Mouse (Mus musculus) cerebellum, postnatal 36 days (tissue): ENCODE data around the gene Best3.
"Not testable (repeated sequence)": the region's sequence is repeated elsewhere in the genome, so short reads cannot be mapped to it uniquely, and the experiment has no call there.

Experiments used
- DNase-seq, 2 experiments: peaks; one replicate each; pipeline ENCODE4 v3.0.0; 2021 to 2022; ENCODE audit warnings: mixed read lengths in 2 of 2

Gene Best3

GRCm38 (mm10) chr10:117040355-117040754 is 54.2 kb downstream of the Best3 start:
- no peak for DNase-seq

DNA sequence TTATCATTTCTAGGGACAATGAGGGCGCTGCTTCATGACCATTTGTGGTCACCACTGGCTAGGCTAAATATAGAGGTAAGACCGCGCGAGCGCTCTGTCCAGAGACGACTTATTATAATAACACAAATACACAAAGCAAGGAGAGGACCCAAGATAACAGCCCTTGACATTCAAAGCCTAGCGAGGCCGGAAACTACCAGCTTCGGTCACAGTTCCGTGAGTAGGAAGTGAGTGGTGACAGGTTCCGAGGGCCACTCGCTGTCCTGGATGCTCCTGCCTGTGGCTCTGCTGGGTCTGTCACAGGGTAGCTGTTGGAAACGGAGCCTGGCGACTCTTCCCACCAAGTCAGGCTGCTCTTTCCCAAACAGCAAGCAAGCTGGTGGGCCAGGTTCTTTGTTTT is 56.2 kb downstream of the Best3 start:
- no peak for DNase-seq

DNA sequence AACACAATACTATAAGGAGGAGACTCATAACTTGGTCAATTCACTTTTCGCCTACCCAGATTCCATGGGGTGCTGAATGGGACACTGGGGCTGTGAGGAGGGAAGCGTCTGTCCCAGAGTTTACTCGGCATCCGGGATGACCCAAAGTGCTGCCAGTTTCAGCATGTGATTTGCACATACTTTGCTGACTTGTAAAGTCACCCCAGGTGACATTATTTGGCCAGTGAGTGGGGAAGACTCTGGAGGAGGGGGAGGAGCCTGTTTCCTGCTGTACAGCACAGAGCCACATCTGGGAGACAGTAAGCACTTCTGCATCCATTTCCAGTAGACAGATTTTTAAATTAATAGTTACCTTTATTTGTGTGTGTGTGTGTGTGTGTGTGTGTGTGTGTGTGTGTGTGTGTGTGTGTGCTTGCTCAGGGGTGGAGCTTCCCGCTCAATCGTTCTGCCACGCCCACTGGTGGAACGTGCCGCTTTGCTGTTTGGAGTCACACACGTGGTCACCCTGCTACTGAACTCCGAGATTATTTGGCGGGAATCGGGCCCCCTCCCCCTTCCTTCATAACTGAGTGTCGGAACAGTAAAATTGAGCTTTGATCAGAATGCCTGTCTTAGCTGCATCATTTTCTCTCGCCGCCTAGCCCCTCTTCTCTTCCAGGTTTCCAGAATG is 57.5 kb downstream of the Best3 start:
- not testable (repeated sequence) for DNase-seq

DNA sequence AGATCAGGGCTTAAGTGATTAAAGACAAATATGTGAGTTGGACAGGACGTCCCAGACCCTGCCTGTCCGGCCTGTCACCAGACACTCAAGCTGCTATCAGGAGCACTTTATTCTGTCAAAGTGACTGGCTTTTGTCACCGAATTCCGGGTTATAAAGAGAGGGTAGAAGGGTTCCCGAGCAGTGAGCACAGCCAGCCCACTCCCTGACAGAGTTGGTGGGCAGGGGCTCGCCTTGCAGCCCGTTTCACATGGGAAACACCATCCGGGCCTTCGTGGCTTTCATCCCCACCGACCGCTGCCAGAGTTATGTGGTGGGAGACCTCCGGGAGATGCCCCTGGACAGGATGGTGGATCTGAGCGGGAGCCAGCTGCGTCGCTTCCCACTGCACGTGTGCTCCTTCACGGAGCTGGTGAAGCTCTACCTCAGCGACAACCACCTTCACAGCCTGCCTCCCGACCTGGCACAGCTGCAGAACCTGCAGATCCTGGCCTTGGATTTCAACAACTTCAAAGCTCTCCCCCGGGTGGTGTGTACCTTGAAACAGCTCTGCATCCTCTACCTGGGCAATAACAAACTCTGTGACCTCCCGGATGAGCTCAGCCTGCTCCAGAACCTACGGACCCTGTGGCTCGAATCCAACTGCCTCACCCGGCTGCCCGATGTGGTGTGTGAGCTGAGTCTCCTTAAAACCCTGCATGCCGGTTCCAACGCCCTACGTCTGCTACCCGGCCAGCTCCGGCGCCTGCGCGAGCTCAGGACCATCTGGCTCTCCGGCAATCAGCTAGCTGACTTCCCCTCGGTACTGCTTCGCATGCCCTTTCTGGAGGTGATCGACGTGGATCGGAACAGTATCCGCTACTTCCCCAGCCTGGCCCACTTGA is 59.3 kb downstream of the Best3 start, which contains the start of gene Lrrc10:
TSS of gene Lrrc10 (plus strand) at position 167 of the 882 bp plus-strand sequence.
- DNase-seq, result peak; percentile 37 to 66

- DNase-seq, result no peak
Measured at GRCm38 (mm10) chr10:117049253-117049652, 63.1 kb downstream of the Best3 start.

DNA sequence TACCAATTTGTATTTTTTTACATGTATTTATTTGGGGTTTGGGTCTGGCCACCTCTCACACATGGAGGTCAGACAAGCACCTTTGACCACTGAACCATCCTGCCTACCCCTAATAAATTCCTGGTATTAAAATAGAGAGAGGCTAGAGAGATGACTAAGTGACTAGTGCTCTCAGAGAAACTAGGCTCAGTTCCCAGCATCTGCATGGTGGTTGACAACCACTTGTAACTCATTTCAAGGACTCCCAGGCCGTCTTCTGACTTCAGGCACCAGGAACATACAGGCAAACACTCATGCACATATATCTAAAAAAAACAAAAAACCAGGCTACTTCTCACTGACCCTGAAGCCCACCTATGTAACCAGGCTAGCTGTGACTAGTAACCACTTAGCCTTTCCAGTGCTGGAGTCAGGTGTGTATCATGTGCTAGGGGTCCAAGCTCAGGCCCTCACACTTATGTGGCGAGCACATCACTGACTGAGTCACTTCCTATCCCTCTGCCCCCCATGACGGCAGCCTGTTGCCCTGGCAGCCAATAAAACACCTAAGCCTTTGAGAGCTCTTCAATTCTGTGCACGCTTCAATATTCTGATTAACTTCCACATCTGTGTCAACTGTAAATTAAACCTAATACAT is 64.0 kb downstream of the Best3 start:
- no peak for DNase-seq

DNA sequence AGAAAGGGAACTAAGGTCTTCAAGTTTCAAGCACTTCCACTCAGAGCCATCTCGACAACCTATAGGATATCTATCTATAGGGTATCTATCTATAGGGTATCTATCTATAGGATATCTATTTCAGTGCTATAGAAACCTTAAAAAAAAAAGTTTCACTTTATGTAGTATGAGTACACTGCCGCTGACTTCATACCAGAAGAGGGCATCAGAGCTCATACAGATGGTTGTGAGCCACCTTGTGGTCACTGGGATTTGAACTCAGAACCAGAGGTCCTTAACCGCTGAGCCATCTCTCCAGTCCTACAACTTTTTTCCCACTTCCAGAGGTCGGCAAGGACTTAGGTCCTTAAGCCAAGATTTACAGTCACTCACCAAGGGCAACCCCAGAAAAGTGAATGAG is 69.6 kb downstream of the Best3 start:
- no peak for DNase-seq

DNA sequence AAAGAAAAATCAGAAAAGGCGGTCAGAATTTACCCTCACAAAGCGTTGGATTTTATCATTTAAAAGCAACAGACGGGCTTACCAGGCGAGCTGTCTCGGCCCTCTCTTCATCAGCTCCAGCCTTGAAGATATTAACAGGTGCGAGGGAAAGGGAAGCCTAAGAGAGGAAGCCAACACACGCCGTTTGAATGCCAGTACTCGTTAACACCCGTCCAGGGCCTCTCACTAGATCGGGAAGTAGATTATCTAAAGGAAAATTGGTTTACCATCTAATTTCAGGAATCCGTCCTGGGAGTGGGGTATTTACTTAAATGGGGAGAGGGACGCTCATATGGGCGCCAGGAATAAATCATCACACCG is 76.8 kb downstream of the Best3 start:
- DNase-seq, result peak in 1 of 2 experiments; percentile 8

- DNase-seq, result peak; percentile 88 to 94
Measured at GRCm38 (mm10) chr10:117063254-117064021, 77.3 kb downstream of the Best3 start, which contains the start of gene Cct2. Gene Cct2, minus strand, starts transcription at chr10:117063814.

DNA sequence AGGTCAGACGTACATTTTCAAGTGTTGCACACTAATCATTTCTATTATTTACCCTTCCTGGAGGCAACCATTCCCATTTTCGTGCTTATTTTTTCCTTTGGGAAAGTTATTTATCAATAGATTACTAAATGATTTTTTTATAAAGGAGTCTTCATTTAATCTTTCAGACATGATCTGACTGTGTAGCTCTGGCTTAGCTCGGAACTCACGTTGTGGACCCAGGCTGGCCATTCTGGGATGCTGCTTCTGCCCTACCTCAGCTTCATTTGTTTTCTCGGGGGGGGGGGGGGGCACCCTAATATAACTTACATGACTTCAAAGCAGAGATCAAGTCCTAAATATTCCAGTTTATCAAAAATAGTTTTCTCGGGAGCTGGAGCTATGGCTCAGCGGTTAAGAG is 78.0 kb downstream of the Best3 start:
- no peak for DNase-seq

GRCm38 (mm10) chr10:117069109-117069508 is 83.0 kb downstream of the Best3 start:
- DNase-seq, result no peak

GRCm38 (mm10) chr10:117072191-117072888 is 86.2 kb downstream of the Best3 start:
- DNase-seq, result no peak

- DNase-seq, result no peak
Measured at GRCm38 (mm10) chr10:117073176-117073575, 87.1 kb downstream of the Best3 start.
